Mouse (Mus musculus): Measurements from ENCODE around the gene Acadm. TPM values are rescaled to one million over a fixed set of nuclear protein-coding genes. Genes with fewer than 3 reads are reported as not detected.

The Acadm gene
- total RNA-seq (2021): 100 to 1,000 TPM; 256 to 346 TPM
- long read RNA-seq, experiment 1, transcript Acadm-201 (12 exons, 2,047 nt): major isoform, 436 of 671 reads
- long read RNA-seq, experiment 1, transcript Acadm-203 (2 exons, 437 nt): minor isoform, 12 of 671 reads
- long read RNA-seq, experiment 1, partial matches to known transcripts: 206 of 671 reads
- long read RNA-seq, experiment 1, other reads (novel, unspliced or antisense): 17 of 671 reads
- long read RNA-seq, experiment 2, transcript Acadm-203 (2 exons, 437 nt): minor isoform, 9 of 688 reads
- long read RNA-seq, experiment 2, transcript Acadm-201 (12 exons, 2,047 nt): major isoform, 506 of 688 reads
- long read RNA-seq, experiment 2, partial matches to known transcripts: 153 of 688 reads
- long read RNA-seq, experiment 2, other reads (novel, unspliced or antisense): 20 of 688 reads

DNA sequence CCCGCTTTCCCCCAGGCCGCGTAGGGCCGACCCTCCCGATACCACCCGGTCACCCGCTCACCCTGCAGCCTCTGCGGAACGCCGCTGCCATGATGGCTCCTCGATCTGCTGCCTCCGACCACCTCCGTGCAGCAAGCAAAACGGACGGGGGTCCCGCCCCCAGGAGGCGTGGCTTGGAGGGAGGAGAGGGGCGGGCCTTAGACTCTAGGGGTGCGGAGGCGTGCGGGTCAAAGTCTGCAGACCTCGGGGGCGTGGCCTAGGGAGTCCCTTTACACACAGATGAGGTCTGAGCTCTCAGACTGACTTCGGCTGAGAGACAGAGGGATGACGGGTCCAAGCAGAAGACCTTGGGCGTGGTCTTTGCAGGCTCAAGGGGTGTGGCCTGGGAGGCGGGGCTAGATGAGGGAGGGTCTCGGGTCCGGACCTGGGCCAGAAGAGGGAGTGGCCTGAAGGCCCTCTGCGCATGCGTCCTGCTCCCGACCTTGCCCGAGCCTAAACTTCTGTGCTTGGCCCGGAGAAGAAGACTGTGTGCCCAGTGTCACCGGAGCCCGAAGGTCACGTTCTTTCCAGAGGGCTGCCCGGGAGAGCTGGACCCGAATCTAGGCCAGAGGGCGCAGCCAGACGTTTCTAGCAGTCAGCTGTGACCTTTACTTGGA, at the start of gene Acadm:
TSS of gene Acadm (minus strand) at position 298 of the 656 bp plus-strand sequence.
- peak; percentile 99 for DNase-seq

DNA sequence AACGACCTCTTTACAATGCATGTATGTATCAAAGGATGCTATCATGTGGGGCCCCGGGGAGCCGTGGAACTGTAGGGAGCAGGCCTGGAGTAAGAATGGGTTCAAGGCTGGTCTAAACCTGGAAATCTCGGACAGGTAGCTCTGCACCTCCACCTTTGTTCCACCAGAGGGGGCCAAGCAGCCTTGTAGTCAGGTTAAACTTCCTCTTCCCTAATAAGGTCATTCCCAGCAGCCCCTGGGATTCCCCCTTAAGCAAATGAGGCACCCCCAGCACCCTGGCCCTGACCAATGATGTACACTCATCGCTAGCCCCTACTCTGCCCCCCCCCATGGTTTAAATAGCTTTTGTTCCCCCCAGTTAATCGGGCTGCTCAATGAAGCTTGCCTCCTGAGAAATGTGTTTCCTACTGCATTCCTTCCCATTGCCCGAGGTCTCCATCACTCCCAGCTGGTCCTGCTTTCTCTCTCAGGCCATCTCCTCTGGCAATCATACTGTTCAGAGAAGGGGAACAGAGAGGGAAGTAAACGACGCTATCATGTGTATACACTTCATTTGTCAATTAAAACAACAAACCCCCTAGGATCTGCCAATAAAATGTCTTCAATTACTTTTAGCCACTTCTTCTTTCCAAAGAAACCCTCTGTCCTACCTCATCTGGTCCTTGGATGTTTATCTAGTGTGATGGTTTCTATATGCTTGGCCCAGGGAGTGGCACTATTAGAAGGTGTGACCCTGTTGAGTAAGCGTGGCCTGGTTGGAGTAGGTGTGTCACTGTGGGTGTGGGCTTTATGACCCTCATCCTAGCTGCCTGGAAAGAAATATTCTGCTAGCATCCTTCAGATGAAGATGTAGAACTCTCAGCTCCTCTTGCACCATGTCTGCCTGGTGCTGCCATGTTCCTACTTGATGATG, 40.3 kb upstream of the Acadm start:
- no peak for DNase-seq

DNA sequence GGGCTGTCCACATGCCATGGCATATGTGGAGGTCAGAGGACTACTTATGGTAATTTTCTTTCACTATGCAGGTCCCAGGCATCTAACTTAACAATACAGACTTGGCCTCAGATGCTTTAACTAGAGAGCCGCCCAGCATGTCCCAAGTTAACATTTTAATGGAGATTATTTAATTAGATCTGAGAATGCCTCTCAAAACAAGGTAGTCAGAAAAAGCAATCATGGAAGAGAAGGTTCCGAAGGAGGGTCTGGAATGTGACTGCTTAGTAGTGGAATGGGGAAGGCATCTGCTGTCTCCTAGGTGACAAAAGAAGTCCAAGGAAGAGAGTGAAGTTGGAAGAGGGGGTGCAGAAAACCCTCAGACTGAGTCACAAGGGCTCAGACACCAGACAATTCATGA, 36.2 kb upstream of the Acadm start:
- no peak for DNase-seq

DNA sequence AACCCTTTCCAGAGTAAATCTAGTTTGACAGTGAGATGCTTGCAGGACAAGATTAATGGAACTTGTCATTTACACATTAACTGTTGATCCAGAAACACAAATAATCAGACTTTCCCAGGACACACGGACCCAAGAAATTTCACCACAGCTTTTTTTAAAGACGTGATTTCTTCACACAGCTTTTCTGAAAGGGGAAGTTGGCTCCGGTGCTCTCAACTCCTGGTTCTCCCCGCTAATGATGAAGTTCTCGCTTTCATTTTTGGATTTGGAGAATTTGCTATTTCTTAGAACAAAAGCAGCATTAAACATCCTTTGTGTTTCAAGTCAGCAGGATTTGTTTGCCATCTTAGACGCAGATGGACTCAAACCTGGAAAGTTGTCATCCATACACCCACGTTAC, 31.4 kb upstream of the Acadm start:
- DNase-seq: no peak

DNA sequence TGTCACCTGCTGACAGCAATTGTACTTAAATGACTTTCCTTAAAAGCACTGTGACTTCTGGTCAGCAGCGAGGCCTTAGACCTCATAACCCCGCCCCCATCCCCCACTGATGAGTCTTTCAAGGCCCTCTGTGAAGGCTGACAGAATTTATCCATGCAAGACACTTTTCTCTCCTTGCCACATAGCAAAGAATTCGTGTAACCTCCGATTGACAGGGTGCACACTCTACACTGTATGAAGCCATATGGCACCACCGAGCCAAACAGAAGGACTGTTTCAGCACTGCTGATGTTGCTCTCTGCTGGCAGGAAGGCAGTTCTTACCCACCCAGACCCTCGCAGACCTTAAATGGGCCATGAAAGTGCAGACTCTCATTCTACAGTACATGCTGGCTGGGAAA, 30.6 kb upstream of the Acadm start:
- no peak for DNase-seq

DNA sequence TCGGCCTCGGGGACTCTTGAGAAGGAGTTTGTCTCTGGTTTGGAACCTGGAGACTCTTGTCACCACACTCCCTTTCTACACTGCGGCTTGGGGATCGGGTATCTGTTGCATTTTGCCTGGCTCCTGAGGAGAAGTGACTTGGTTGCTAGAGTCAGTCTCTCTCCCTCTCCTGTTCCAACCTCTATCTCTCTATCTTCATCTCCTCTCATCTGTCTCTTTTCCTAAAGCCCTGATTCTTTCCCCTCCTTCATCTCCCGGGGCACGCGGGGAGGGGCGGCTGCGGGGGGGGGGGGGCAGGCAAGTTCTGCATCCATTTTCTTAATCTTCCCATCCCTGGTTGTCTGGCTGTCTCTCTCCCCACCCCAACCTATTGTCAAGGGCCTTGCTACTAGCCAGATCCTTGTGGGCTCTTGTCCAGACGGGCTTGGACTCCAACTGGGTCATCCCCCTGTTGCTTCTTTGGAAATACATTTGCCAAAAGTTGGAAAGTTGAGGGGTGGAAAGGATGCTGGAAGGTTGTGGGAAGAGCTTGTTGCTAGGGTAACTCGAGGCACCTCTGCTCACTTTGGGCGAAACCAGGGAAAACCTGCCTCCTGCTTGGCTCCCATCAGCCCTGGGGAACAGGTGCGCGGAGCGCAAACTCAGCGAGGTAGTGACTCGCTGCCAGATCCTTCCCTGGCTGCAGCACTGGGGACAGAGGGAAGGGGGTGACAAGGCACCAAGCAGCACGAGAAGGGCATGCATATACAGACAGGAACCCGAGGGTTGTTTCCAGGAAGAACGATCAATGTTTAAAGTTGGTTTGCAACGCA, 29.7 kb upstream of the Acadm start:
- DNase-seq: no peak

DNA sequence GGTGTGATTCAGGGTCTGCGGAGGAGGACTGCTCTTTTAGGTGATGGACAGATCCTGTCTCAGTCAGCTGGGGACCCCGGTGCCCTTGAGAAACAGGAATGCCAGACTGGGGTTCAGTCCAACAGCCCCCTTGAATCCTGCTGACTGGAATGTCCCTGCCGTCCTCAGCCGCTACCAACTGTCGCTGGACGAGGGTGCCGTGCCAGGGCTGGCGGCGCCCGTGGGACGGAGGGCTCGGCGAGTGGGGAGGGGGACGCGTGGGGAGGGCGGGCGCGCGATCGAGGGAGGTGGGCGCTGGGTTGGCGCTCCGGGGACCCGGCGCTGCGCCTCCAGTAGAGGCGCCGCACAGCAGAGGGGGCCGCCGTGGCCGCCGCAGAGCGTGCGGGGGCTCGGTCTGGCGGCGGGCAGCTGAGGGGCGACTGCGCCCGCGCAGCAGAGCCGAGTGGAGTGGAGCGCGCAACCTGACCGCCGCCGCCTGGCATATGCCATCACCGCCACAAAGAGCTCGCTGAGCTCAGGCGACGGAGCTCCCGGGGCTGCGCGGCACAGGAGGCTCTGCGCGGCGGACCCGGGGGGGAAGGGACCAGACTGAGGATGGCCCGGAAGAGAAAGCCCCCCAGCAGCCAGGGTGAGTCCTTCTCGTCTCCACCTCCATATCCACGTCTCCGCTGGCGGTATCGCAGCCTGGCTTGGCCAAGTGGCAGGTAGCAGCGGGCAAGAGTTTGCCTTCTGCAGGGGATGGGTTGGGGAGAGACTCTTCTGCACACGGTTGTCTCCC, 28.9 kb upstream of the Acadm start, which contains the start of gene Slc44a5:
TSS of gene Slc44a5 (plus strand) at position 266 of the 778 bp plus-strand sequence.
- DNase-seq: no peak

DNA sequence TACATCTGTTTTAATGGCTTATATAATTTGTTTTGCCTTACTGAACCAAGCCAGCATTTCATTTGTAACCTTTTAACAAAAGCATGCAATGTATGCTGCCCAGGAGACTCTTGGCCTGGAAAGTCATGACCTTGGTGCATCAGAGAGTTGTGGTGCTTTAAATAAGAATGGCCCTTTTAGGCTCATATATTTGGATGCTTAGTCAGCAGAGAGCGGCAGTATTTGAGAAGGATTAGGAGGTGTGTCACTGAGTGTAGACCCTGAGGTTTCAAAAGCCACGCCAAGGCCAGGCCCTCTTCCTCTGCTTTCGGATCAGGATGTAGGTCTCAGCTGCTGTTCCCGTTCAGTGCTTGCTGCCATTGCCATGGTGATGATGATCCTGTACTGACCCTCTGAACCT, 25.0 kb upstream of the Acadm start:
- DNase-seq: no peak

DNA sequence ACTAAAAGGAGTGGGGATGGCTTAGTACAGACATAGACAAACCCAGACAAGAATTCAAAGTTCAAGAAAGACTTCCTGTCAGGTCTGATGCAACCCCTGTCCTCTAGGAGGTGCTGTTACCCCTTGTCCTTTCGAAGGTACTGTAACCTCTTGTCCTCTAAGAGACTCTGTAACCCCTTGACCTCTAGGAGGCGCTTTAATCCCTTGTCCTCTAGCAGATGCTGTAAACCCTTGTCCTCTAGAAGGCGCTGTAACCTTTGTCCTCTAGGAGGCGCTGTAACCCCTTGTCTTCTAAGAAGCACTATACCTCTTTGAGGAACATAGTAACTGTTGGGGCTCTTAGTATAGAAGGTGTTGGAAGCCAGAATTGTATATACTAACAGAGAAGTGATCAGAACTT, 24.1 kb upstream of the Acadm start:
- DNase-seq: no peak

DNA sequence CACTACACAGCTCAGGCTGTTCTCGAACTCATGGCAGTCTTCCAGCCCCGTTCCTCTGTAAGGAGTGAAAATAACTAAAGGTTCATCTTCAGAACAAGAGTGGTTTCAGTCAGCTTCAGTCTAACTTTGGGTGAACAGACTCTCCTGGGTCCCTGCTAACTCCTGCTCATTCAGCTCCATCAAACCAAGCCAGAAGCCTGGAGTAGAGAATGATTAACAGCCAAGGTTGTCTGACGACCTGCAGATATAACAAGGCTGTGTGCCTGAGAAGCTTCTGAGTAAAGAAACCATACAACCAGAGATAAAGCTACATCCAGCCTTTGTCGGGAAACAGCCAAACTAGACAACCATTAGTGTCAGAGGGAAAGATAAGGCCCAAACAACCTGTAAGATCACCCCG, 23.0 kb upstream of the Acadm start:
- no peak for DNase-seq

DNA sequence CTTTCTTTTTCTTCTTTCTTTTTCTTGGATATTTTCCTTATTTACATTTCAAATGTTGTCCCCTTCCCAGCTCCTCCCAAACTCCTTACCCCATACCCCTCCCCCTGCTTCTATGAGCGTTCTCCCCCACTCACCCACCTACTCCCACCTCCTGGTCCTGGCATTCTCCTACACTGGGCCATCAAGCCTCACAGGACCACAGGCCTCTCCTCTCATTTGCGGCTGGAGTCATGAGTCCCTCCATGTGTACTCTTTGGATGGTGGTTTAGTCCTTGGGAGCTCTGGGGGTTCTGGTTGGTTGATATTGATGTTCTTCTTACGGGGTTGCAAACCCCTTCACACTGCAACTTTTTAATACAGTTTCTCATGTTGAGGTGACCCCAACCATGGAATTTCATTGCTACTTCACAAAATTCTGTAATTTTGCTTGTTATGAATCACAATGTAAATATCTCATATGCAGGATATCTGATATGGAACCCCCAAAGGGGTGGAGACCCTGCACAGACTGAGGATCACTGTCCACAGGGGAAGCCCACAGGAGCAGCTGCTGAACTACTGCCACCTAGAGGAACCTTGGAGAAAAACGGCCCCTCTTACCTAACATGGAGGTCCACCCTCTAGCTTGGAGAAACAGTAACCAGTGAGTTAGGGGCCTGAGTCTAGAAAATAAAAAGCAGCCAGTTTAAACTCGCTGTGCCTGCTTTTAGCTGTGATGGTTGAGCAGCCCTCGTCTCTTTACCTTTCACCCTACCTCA, 17.4 kb upstream of the Acadm start:
- no peak for DNase-seq

DNA sequence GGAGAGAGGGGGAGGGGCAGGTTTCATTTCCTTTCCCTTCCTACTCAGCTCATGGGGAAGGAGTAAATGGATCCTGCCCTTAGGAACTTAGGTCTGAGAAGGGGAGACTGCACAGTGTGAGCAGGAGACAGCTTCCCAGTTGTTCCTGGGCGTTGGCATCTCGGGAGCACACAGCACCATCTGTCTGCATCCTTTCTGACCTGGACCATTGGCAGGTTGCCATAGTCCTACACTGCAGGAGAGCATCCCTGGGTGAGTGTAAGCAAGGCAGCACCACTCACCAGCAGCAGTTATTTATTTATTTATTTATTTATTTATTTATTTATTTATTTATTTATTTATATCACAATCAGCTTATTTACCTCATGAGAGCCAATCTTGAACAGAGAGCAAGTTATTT, 16.5 kb upstream of the Acadm start:
- no peak for DNase-seq

DNA sequence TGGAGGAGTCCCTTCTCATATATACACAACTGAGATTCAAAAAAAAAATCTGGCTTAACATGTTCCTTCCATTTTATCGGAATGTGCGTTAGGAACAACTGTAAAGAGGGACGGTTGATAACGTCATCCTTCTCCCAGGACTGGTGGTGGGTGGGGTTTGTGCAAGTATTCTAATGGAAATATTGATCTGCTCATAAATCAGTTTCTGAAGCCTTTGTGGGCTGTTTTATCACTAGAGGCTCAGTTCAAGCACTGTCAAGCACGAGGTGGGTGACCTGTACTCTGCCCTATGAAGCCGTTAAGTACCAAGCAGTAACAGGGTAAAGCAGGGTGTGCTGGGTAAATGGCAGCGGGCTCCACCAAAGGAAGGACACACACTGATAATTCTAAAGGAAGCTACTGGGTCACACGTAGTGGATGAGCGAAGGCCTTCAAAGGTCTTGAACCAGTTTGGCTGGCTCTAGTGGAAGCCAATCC, 15.3 kb upstream of the Acadm start:
- no peak for DNase-seq

DNA sequence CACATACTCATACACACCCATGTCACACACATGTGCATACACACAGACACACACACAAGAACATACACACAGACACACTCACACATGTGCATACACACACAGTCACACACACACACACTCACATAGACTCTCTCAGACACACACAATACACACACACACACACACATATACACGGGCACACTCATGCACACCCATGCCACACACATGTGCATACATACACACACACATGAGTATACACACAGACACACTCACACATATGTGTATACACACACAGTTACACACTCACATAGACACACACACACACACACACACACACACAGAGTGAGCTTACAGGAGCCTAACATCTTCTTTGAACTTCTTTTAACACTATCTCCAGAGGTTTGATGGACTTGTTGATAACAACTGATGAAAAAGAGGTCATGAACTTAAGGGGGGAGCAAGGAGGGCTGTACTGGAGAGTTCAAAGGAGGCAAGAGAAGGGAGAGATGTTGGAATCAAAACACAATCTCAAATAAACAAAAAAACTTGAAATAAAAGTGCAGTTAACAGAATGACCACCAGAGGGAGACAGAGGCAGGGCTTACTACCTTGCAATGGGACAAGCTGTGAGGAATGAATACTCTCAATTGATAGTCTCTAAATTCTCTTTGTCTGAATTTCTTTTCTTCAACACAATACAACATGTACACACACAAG, 14.8 kb upstream of the Acadm start:
- DNase-seq: no peak

DNA sequence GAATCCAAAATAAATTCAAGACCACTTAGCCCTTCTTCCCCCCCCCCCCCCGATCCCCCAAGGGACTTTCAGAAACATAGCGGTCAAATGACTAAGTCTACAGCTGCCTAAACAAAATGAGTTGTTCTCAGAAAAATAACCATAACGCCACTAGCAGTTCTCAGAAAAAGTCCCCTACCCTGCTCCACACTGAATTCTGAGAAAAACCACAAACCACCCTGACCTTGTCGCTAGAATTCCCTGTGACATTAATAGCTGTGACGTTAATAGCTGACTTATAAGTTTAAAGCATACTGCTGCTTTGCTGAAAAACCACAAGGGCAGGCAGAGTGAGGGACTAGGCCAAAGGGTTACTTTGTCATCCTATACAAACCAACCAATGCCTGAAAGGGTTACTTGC, 13.5 kb upstream of the Acadm start:
- no peak for DNase-seq

DNA sequence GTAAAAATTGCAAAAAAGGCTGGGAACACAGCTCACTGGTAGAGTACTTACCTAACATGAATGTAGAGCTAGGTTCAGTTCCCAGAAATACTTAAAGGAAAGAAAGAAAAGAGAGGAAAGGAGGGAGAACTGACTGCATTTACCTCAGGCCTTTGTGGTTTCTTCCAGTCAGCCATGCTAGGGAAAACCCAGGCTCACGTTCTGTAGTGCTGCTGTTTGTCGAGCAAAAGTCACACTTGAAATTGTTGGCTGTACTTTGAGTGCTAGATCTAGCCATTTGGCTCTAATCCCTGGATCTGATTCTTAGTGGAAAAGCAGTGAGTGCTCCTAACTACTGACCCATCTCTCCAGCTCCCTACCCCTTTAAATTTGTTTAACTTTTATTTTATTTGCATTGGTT, 3.7 kb upstream of the Acadm start:
- DNase-seq: no peak

DNA sequence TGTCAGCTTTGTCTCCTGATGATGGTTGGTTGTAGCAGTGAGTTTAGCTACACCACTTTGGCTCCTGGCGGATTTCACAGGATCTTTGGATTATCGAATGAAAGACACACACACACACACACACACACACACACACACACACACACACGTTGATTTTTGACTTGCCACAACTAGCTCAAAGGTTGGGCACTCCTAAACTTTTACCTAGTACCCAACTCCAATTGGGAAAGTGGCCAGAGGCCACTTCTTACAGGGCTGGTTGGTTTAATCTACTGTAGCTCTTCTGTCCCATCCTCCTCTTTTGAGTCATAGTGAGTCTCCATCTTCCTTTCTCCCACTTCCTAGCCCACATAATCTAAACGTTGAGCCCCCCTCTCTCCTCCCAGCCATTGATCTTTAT, 2.8 kb upstream of the Acadm start:
- no peak for DNase-seq

DNA sequence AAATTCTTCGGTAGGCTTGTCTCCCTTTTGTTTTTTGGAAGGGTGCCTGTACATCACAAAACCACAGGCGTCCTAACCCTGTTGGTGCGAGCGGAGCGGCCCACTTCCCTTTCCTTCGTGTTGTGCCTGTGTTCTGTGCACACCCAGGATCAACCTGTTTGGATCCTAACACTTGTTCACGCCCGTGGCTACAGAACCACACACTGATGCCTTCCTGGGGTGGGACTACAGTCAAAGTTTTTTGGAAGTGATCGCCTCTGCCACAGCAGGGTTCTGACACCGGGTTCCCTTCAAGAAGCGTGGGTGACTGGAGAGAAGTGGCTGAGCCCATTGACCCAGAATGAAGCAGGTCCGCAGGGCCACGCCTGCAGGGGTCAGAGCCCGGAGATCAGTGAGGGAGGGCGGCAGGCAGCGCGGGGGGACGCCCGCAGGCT, 514 bp downstream of the Acadm start:
- DNase-seq: no peak

DNA sequence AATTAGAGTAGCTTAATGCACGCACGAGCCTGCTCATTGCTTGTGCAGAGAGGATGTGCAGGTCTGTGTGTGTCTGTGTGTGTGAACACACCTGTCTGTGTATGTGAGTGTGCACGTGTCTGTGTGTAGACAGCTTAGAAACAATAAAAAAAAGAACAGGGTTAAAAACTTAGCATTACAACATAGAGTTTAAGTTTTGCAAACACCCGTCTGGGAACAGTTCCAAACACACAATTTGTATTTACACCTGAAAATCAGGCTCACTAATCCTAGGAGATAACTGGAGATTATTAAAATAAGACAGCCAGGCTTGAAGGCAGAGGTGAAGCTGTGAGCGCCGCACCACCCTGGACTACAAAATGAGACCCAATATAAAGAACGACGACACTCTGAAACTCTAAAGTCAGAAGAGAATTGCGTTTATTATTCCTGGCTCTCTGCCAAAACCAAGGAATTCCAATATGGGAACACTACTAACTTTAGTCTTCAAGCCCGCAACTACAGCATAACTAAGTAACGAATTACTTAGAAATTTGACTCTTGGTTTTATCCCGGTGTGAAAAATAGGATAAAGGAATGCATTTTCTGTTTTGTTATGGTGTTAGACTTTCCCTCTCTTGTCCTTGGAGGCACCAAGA, 1.3 kb downstream of the Acadm start:
- DNase-seq: no peak
